Mouse (Mus musculus) E14TG2a.4 (cell line): ENCODE data around the gene Med29.

Experiments used
- CTCF ChIP-seq: conservative IDR thresholded peaks from 2 replicates; pipeline ENCODE4 v1.5.1; 2014; ENCODE audit warnings: low read length
- POU5F1 ChIP-seq: IDR thresholded peaks from 2 replicates; pipeline ENCODE4 v1.6.1; 2014; ENCODE audit warnings: low read length, borderline replicate concordance

GRCm38 (mm10) chr7:28371514-28371989, 21.0 kb downstream of the Med29 start:
- TF ChIP-seq CTCF (no peak), POU5F1 (no peak)
